Mouse (Mus musculus) C2C12 (cell line): ENCODE data around the gene Tlr9.

Source experiments
- CEBPB ChIP-seq: IDR thresholded peaks from one replicate; pipeline ENCODE4 v1.6.1; 2011; ENCODE audit warnings: low read depth, mild to moderate bottlenecking, control low read depth, moderate library complexity
- CTCF ChIP-seq: IDR thresholded peaks from one replicate; pipeline ENCODE4 v1.5.1; 2011; ENCODE audit not compliant: control insufficient read depth, insufficient read depth, insufficient read length
- FOSL1 ChIP-seq: IDR thresholded peaks from one replicate; pipeline ENCODE4 v1.8.0; 2011; ENCODE audit warnings: mild to moderate bottlenecking, low read length; ENCODE audit not compliant: poor library complexity, insufficient read depth, severe bottlenecking
- MAX ChIP-seq: IDR thresholded peaks from one replicate; pipeline ENCODE4 v1.6.1; 2011; ENCODE audit warnings: mild to moderate bottlenecking, control low read depth
- MYOD1 ChIP-seq: IDR thresholded peaks from one replicate; pipeline ENCODE4 v1.6.1; 2011; ENCODE audit warnings: low read depth; ENCODE audit not compliant: control insufficient read depth, insufficient read length
- MYOG ChIP-seq: IDR thresholded peaks from one replicate; pipeline ENCODE4 v1.6.1; 2011; ENCODE audit not compliant: control insufficient read depth, insufficient read length; ENCODE audit errors: extremely low read depth
- USF1 ChIP-seq: IDR thresholded peaks from one replicate; pipeline ENCODE4 v1.6.1; 2011; ENCODE audit warnings: low read depth, mild to moderate bottlenecking, control low read depth, moderate library complexity

GRCm38 (mm10) chr9:106199535-106200272 lies 22.7 kb upstream of the Tlr9 start, which contains the start of gene Ppm1m:
- no peak for TF ChIP-seq CTCF
- TF ChIP-seq MAX = no peak
- no peak for TF ChIP-seq USF1
- no peak for TF ChIP-seq CEBPB
- TF ChIP-seq MYOG = no peak
- no peak for TF ChIP-seq MYOD1
- no peak for TF ChIP-seq FOSL1
